Mouse (Mus musculus) lung, postnatal 0 days (tissue): ENCODE measurements around the gene Ube2dnl1. TPM values are rescaled to one million over a fixed set of nuclear protein-coding genes. Genes with fewer than 3 reads are reported as not detected.

ENCODE experiments used
- ATAC-seq: fragments of 200-750 bp; cut with Nextera tagmentation; 2 replicates; pipeline ENCODE4 v1.8.0; 2017; ENCODE audit warnings: moderate library complexity
- DNase-seq: peaks from one replicate; pipeline ENCODE4 v3.0.0-alpha.2; 2016; ENCODE audit warnings: low spot score
- H3K27ac ChIP-seq: fragments of 300-500 bp; sonication (generic); 2 replicates; pipeline ENCODE4 v1.5.1; 2014; ENCODE audit warnings: antibody characterized with exemption, mild to moderate bottlenecking, low read length, mixed read lengths
- H3K27me3 ChIP-seq: fragments of 300-500 bp; sonication (generic); replicated peaks from 2 replicates; pipeline ENCODE4 v1.6.1; 2014; ENCODE audit warnings: low read length, mixed read lengths; ENCODE audit not compliant: insufficient read depth
- H3K36me3 ChIP-seq: fragments of 300-500 bp; sonication (generic); 2 replicates; pipeline ENCODE4 v1.6.1; 2014; ENCODE audit warnings: low read length, mixed read lengths; ENCODE audit not compliant: insufficient read depth
- H3K4me1 ChIP-seq: fragments of 300-500 bp; sonication (generic); 2 replicates; pipeline ENCODE4 v1.6.1; 2014; ENCODE audit warnings: antibody characterized with exemption, low read depth, low read length, mixed read lengths; ENCODE audit not compliant: insufficient read depth
- H3K4me2 ChIP-seq: fragments of 300-500 bp; sonication (generic); replicated peaks from 2 replicates; pipeline ENCODE4 v1.6.1; 2014; ENCODE audit warnings: low read depth, mild to moderate bottlenecking, low read length, moderate library complexity, mixed read lengths
- H3K4me3 ChIP-seq: fragments of 300-500 bp; sonication (generic); 2 replicates; pipeline ENCODE4 v1.5.1; 2014; ENCODE audit warnings: low read depth, low read length
- H3K9ac ChIP-seq: fragments of 300-500 bp; sonication (generic); replicated peaks from 2 replicates; pipeline ENCODE4 v1.6.1; 2014; ENCODE audit warnings: low read depth, mild to moderate bottlenecking
- H3K9me3 ChIP-seq: fragments of 300-500 bp; sonication (generic); 2 replicates; pipeline ENCODE4 v1.6.1; 2016; ENCODE audit warnings: low read length, mixed read lengths
- CTCF ChIP-seq: IDR thresholded peaks from 2 replicates; pipeline ENCODE4 v1.5.1; 2016; ENCODE audit warnings: antibody characterized with exemption, mild to moderate bottlenecking
- EP300 ChIP-seq: IDR thresholded peaks from 2 replicates; pipeline ENCODE4 v1.6.1; 2016; ENCODE audit warnings: antibody characterized with exemption, mild to moderate bottlenecking, control low read depth
- WGBS: fragments of 180-500 bp; shearing (Covaris S2); extraction: QIAGEN DNeasy Blood & Tissue Kit; methylation state at CpG from one replicate; pipeline ENCODE4 v1.1.7; 2014; 5-methylcytosine and 5-hydroxymethylcytosine counted together
- polyA plus RNA-seq: library from polyadenylated mRNA; unstranded; fragments of >200 nt; fragmentation: Nextera tagmentation; extraction: Ambion mirVana; gene quantifications from 2 replicates; pipeline ENCODE4 v1.2.1, GENCODE M21; 2015

The Ube2dnl1 gene
- not detected in 2 replicates for polyA plus RNA-seq

- TF ChIP-seq EP300: no peak
- TF ChIP-seq CTCF: no peak
- Histone ChIP-seq H3K4me3 (no peak within 1 kb of the TSS), H3K36me3 (no peaks in the 10 kb centered on the region), H3K9ac (no peak within 1 kb of the TSS), H3K27me3 (no peaks in the 10 kb centered on the region), H3K9me3 (no peaks in the 10 kb centered on the region), H3K4me2 (no peak within 1 kb of the TSS), H3K4me1 (no peaks in the 10 kb centered on the region), H3K27ac (no peak within 1 kb of the TSS)
- DNase-seq: no peak
- ATAC-seq: no peak
- 76% methylated on average over 5 of the region's 5 CpGs for WGBS
Observed at GRCm38 (mm10) chrX:114904712-114905111, at the start of gene Ube2dnl1. Gene Ube2dnl1 (plus strand): TSS chrX:114905012.

- no peak overlapping the region for H3K4me2 ChIP-seq
- H3K9ac ChIP-seq: no peak overlapping the region
- ATAC-seq (no peak), DNase-seq (no peak)
- H3K4me1 ChIP-seq: no peaks in the 10 kb centered on the region
- H3K4me3 ChIP-seq: no peak overlapping the region
- no peak overlapping the region for H3K27ac ChIP-seq
- H3K9me3 ChIP-seq: no peaks in the 10 kb centered on the region
- no peaks in the 10 kb centered on the region for H3K27me3 ChIP-seq
- no peaks in the 10 kb centered on the region for H3K36me3 ChIP-seq
- TF ChIP-seq CTCF: no peak
- TF ChIP-seq EP300: no peak
Observed at GRCm38 (mm10) chrX:114895489-114895888, 9.3 kb upstream of the Ube2dnl1 start.

- TF ChIP-seq CTCF (no peak), EP300 (no peak)
- WGBS: 80% methylated on average over 3 of the region's 3 CpGs
Observed at GRCm38 (mm10) chrX:114897506-114897905, 7.3 kb upstream of the Ube2dnl1 start.

GRCm38 (mm10) chrX:114903391-114903790 lies 1.4 kb upstream of the Ube2dnl1 start:
- DNase-seq: no peak
- TF ChIP-seq CTCF (no peak), EP300 (no peak)
- no peak for ATAC-seq
- no peak overlapping the region for H3K9ac ChIP-seq
- H3K4me2 ChIP-seq: no peak overlapping the region
- no peaks in the 10 kb centered on the region for H3K36me3 ChIP-seq
- H3K27me3 ChIP-seq: no peaks in the 10 kb centered on the region
- H3K9me3 ChIP-seq: no peaks in the 10 kb centered on the region
- no peak overlapping the region for H3K4me3 ChIP-seq
- H3K4me1 ChIP-seq: no peaks in the 10 kb centered on the region
- H3K27ac ChIP-seq: no peak overlapping the region

More at GRCm38 (mm10) chrX:114897506-114897905, 7.3 kb upstream of the Ube2dnl1 start:
- no peaks in the 10 kb centered on the region for H3K9me3 ChIP-seq
- H3K27me3 ChIP-seq: no peaks in the 10 kb centered on the region
- no peak overlapping the region for H3K4me3 ChIP-seq
- no peak overlapping the region for H3K27ac ChIP-seq
- no peaks in the 10 kb centered on the region for H3K36me3 ChIP-seq
- DNase-seq (no peak), ATAC-seq (no peak)
- H3K9ac ChIP-seq: no peak overlapping the region
- H3K4me1 ChIP-seq: no peaks in the 10 kb centered on the region
- no peak overlapping the region for H3K4me2 ChIP-seq

GRCm38 (mm10) chrX:114907282-114907681 lies 2.5 kb downstream of the Ube2dnl1 start, which contains the start of gene Ube2dnl2:
Gene Ube2dnl2 (plus strand): TSS chrX:114907582.
- Histone ChIP-seq H3K4me1 (no peaks in the 10 kb centered on the region), H3K27ac (no peak within 1 kb of the TSS), H3K9ac (no peak within 1 kb of the TSS), H3K9me3 (no peaks in the 10 kb centered on the region), H3K27me3 (no peaks in the 10 kb centered on the region), H3K4me3 (no peak within 1 kb of the TSS), H3K36me3 (no peaks in the 10 kb centered on the region), H3K4me2 (no peak within 1 kb of the TSS)
- ATAC-seq (no peak), DNase-seq (no peak)
- TF ChIP-seq EP300 (no peak), CTCF (no peak)
- 62% methylated on average over 1 of the region's 1 CpGs for WGBS

GRCm38 (mm10) chrX:114955066-114955465 lies 50.3 kb downstream of the Ube2dnl1 start:
- 29% methylated on average over 1 of the region's 1 CpGs for WGBS
- ATAC-seq: no peak
- TF ChIP-seq EP300: no peak
- TF ChIP-seq CTCF: no peak

More at GRCm38 (mm10) chrX:114955066-114955465, 50.3 kb downstream of the Ube2dnl1 start:
- H3K4me3 ChIP-seq: no peak overlapping the region
- no peak overlapping the region for H3K4me2 ChIP-seq
- H3K27ac ChIP-seq: no peak overlapping the region
- no peak for DNase-seq
- H3K36me3 ChIP-seq: no peaks in the 10 kb centered on the region
- H3K9me3 ChIP-seq: no peaks in the 10 kb centered on the region
- H3K27me3 ChIP-seq: no peaks in the 10 kb centered on the region
- H3K4me1 ChIP-seq: no peaks in the 10 kb centered on the region
- no peak overlapping the region for H3K9ac ChIP-seq

Other genes starting within 250 kb of the Ube2dnl1 start
- not detected in 2 replicates for gene Ube2dnl2, start 2.6 kb downstream of the Ube2dnl1 start, polyA plus RNA-seq